Mouse (Mus musculus): Measurements from ENCODE around the gene Parp1.
A peak's percentile ranks its signal among the peaks of the same experiment; 100 is the strongest.

Gene Parp1

GRCm38 (mm10) chr1:180639416-180640401 is 71.0 kb downstream of the Parp1 start:
- no peak for DNase-seq

- peak in 1 of 2 experiments; percentile 37 for DNase-seq
Observed at GRCm38 (mm10) chr1:180640605-180641125, 71.9 kb downstream of the Parp1 start.

- DNase-seq, result peak; percentile 92 to 94
Observed at GRCm38 (mm10) chr1:180641137-180641517, 72.4 kb downstream of the Parp1 start, which contains the start of gene Lin9. Lin9 (plus strand) TSS chr1:180641150.

- DNase-seq, result peak in 1 of 2 experiments; percentile 20
Observed at GRCm38 (mm10) chr1:180641518-180642227, 72.9 kb downstream of the Parp1 start.

- no peak for DNase-seq
Observed at GRCm38 (mm10) chr1:180642228-180642564, 73.5 kb downstream of the Parp1 start.
